Mouse (Mus musculus): ENCODE results near the gene Apoh.

DNA sequence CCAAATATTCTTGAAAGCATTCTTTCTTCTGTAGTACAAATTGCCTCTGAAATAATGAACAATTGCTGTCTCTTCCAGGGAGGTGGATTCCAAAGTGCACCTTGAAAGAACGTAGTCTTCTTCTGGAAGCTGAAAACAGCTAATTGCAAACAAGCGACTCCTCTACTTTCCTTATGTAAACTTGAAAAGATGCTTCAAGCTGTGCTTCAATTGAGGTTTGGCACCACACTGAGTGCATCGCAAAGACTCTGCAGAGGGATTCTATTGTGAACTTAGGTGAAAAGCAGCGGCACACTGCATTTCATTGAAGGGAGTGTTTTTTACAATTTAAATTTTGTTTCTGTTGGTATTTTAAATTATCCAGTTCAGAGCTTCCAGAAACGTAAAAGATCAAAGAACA lies 81.0 kb downstream of the Apoh start:
- TF ChIP-seq EP300 (optimal IDR thresholded peaks at IDR 0.05), result no peak
- no peak for TF ChIP-seq CTCF (IDR thresholded peaks at IDR 0.05; ENCODE audit: low read depth)

All from stomach, postnatal 0 days (tissue).